Mouse (Mus musculus): Measurements from ENCODE around the gene Mpzl2. TPM values are rescaled to one million over a fixed set of nuclear protein-coding genes. Genes with fewer than 3 reads are reported as not detected.

Mpzl2 gene
- polyA plus RNA-seq, 1 experiment: 0.49 TPM

DNA sequence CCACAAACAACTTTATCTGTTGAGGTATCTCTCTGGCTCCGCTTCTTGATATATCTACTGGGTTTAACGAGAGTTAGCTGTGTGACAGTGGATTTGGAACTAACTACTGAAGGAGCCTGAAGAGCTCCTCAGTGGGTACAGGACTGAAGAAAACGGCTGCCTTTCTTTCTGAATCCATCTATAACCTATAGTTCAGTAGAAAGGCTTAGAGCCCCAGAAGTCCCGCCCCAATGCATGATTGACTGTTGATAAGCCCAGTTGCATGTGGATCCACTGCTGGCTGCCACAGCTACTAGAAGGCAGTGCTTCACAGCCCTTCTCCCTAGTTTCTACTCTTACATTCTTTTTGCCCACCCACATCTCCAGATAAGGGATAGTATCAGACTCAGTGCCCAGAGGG is 29.1 kb upstream of the Mpzl2 start:
- Histone ChIP-seq H3K4me1 (ENCODE audit: control insufficient read depth, insufficient read depth, insufficient read length) (no peaks in the 10 kb centered on the region), H3K27ac (ENCODE audit: insufficient read depth, low read length) (0 out of 2 replicates have a peak overlapping the region, but pooled peaks have one; percentile 15), H3K4me3 (ENCODE audit: extremely low read depth, insufficient read depth, insufficient read length) (no peak overlapping the region), H3K27me3 (ENCODE audit: control insufficient read depth, insufficient read depth, low read length) (no peaks in the 10 kb centered on the region), H3K36me3 (ENCODE audit: control insufficient read depth, insufficient read depth, low read length) (no peaks in the 10 kb centered on the region)
- WGBS: 49% methylated on average over 4 of the region's 4 CpGs
- peak in 1 of 2 experiments; percentile 35 for DNase-seq (ENCODE audit: low read depth in 1 of 2, low spot score in 2 of 2)
- TF ChIP-seq CTCF (IDR thresholded peaks at IDR 0.05; ENCODE audit: extremely low read depth, insufficient read depth, insufficient read length, insufficient replicate concordance) (no peak), POLR2A (IDR thresholded peaks at IDR 0.05; ENCODE audit: low read depth, low read length) (no peak)

- Histone ChIP-seq H3K4me1 (ENCODE audit: control insufficient read depth, insufficient read depth, insufficient read length) (no peaks in the 10 kb centered on the region), H3K27ac (ENCODE audit: insufficient read depth, low read length) (no peak overlapping the region), H3K36me3 (ENCODE audit: control insufficient read depth, insufficient read depth, low read length) (no peaks in the 10 kb centered on the region), H3K4me3 (ENCODE audit: extremely low read depth, insufficient read depth, insufficient read length) (no peak overlapping the region), H3K27me3 (ENCODE audit: control insufficient read depth, insufficient read depth, low read length) (no peaks in the 10 kb centered on the region)
- no peak for DNase-seq (ENCODE audit: low read depth in 1 of 2, low spot score in 2 of 2)
- 51% methylated on average over 6 of the region's 6 CpGs for WGBS
- TF ChIP-seq CTCF (IDR thresholded peaks at IDR 0.05; ENCODE audit: extremely low read depth, insufficient read depth, insufficient read length, insufficient replicate concordance) (no peak), POLR2A (IDR thresholded peaks at IDR 0.05; ENCODE audit: low read depth, low read length) (no peak)
Observed at GRCm38 (mm10) chr9:45011291-45011690, 28.3 kb upstream of the Mpzl2 start.

DNA sequence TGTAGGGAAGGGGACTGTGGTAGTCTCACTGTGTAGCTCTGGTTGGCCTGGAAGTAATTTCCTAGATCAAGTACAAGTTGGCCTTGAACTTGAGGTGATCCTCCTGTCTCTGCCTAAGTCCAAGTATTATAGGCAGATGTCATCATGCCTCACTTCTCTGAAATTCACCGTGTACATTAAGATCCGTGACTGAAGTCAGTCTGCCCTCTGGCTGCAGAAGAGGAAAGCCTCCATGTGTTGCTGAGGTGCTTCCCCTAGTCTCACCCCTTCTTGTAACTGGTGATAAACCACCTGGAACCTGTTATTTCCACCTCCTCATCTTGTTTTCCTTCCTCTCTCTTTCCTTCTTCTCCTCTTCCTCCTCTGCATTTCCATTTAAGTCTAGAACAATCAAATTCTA is 24.7 kb upstream of the Mpzl2 start:
- WGBS: 11% methylated on average over 2 of the region's 2 CpGs
- no peaks in the 10 kb centered on the region for H3K36me3 ChIP-seq (ENCODE audit: control insufficient read depth, insufficient read depth, low read length)
- H3K27me3 ChIP-seq (ENCODE audit: control insufficient read depth, insufficient read depth, low read length): no peaks in the 10 kb centered on the region
- no peak for DNase-seq (ENCODE audit: low read depth in 1 of 2, low spot score in 2 of 2)
- H3K4me1 ChIP-seq (ENCODE audit: control insufficient read depth, insufficient read depth, insufficient read length): no peaks in the 10 kb centered on the region
- TF ChIP-seq POLR2A (IDR thresholded peaks at IDR 0.05; ENCODE audit: low read depth, low read length) (no peak), CTCF (IDR thresholded peaks at IDR 0.05; ENCODE audit: extremely low read depth, insufficient read depth, insufficient read length, insufficient replicate concordance) (no peak)
- no peak overlapping the region for H3K4me3 ChIP-seq (ENCODE audit: extremely low read depth, insufficient read depth, insufficient read length)
- no peak overlapping the region for H3K27ac ChIP-seq (ENCODE audit: insufficient read depth, low read length)

DNA sequence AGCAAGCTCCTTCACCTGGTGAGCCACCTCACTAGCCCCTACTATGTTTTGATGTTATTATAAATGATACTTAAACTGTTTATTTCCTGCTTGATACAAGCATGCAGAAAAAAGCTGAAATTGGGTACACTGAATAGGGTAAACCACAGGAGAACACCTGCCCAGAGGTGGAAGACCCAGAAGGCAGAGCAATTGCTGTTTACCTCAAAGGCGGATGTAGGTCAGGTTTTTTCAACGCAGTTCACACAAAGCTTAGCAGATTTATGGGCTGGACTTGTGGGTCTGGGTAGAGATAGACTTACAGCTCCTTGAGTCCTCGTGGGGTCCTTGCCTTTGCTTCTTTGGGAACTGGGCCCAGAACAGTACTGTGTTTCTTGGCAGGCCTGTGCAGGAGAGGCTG is 23.8 kb upstream of the Mpzl2 start:
- 49% methylated on average over 3 of the region's 3 CpGs for WGBS

DNA sequence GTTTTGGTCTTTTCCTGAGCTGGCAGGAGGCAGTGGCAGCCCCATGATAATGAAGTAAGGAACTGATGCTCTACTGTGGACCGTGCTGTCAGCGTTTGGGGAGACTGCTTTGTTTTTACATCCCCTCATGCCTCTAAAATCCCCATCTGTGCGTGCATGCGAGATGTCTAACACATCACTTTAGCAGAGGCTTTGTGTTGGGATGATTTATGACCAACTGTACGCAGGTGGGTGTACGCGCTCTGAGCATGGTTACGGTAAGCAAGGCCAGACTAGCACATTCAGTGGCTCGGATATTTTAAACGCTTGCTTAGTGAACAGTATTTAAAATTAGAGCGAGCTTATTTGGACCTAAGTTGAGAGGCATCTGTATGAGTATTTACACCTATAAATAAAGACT is 21.6 kb upstream of the Mpzl2 start:
- no peaks in the 10 kb centered on the region for H3K4me1 ChIP-seq (ENCODE audit: control insufficient read depth, insufficient read depth, insufficient read length)
- no peak for TF ChIP-seq CTCF (IDR thresholded peaks at IDR 0.05; ENCODE audit: extremely low read depth, insufficient read depth, insufficient read length, insufficient replicate concordance)
- no peak for TF ChIP-seq POLR2A (IDR thresholded peaks at IDR 0.05; ENCODE audit: low read depth, low read length)
- no peak overlapping the region for H3K27ac ChIP-seq (ENCODE audit: insufficient read depth, low read length)
- H3K27me3 ChIP-seq (ENCODE audit: control insufficient read depth, insufficient read depth, low read length): no peaks in the 10 kb centered on the region
- no peak for DNase-seq (ENCODE audit: low read depth in 1 of 2, low spot score in 2 of 2)
- H3K36me3 ChIP-seq (ENCODE audit: control insufficient read depth, insufficient read depth, low read length): no peaks in the 10 kb centered on the region
- H3K4me3 ChIP-seq (ENCODE audit: extremely low read depth, insufficient read depth, insufficient read length): no peak overlapping the region
- WGBS: 75% methylated on average over 11 of the region's 11 CpGs

More for the DNA sequence above, 23.8 kb upstream of the Mpzl2 start:
- H3K27me3 ChIP-seq (ENCODE audit: control insufficient read depth, insufficient read depth, low read length): no peaks in the 10 kb centered on the region
- H3K4me1 ChIP-seq (ENCODE audit: control insufficient read depth, insufficient read depth, insufficient read length): no peaks in the 10 kb centered on the region
- no peak overlapping the region for H3K27ac ChIP-seq (ENCODE audit: insufficient read depth, low read length)
- no peak for DNase-seq (ENCODE audit: low read depth in 1 of 2, low spot score in 2 of 2)
- TF ChIP-seq POLR2A (IDR thresholded peaks at IDR 0.05; ENCODE audit: low read depth, low read length): no peak
- no peak for TF ChIP-seq CTCF (IDR thresholded peaks at IDR 0.05; ENCODE audit: extremely low read depth, insufficient read depth, insufficient read length, insufficient replicate concordance)
- H3K36me3 ChIP-seq (ENCODE audit: control insufficient read depth, insufficient read depth, low read length): no peaks in the 10 kb centered on the region
- no peak overlapping the region for H3K4me3 ChIP-seq (ENCODE audit: extremely low read depth, insufficient read depth, insufficient read length)

- H3K4me3 ChIP-seq (ENCODE audit: extremely low read depth, insufficient read depth, insufficient read length): no peak overlapping the region
- no peaks in the 10 kb centered on the region for H3K36me3 ChIP-seq (ENCODE audit: control insufficient read depth, insufficient read depth, low read length)
- DNase-seq (ENCODE audit: low read depth in 1 of 2, low spot score in 2 of 2): peak; percentile 57 to 63
- H3K27ac ChIP-seq (ENCODE audit: insufficient read depth, low read length): no peak overlapping the region
- TF ChIP-seq POLR2A (IDR thresholded peaks at IDR 0.05; ENCODE audit: low read depth, low read length) (no peak), CTCF (IDR thresholded peaks at IDR 0.05; ENCODE audit: extremely low read depth, insufficient read depth, insufficient read length, insufficient replicate concordance) (peak; percentile 74; the same call in 1 of the 2 replicates)
- 11% methylated on average over 3 of the region's 3 CpGs for WGBS
- no peaks in the 10 kb centered on the region for H3K27me3 ChIP-seq (ENCODE audit: control insufficient read depth, insufficient read depth, low read length)
- H3K4me1 ChIP-seq (ENCODE audit: control insufficient read depth, insufficient read depth, insufficient read length): no peaks in the 10 kb centered on the region
Observed at GRCm38 (mm10) chr9:45022800-45023199, 16.8 kb upstream of the Mpzl2 start.

- H3K4me1 ChIP-seq (ENCODE audit: control insufficient read depth, insufficient read depth, insufficient read length): no peaks in the 10 kb centered on the region
- TF ChIP-seq CTCF (IDR thresholded peaks at IDR 0.05; ENCODE audit: extremely low read depth, insufficient read depth, insufficient read length, insufficient replicate concordance) (no peak), POLR2A (IDR thresholded peaks at IDR 0.05; ENCODE audit: low read depth, low read length) (no peak)
- no peak overlapping the region for H3K4me3 ChIP-seq (ENCODE audit: extremely low read depth, insufficient read depth, insufficient read length)
- H3K27me3 ChIP-seq (ENCODE audit: control insufficient read depth, insufficient read depth, low read length): no peaks in the 10 kb centered on the region
- no peak for DNase-seq (ENCODE audit: low read depth in 1 of 2, low spot score in 2 of 2)
- 60% methylated on average over 3 of the region's 3 CpGs for WGBS
- H3K27ac ChIP-seq (ENCODE audit: insufficient read depth, low read length): no peak overlapping the region
- no peaks in the 10 kb centered on the region for H3K36me3 ChIP-seq (ENCODE audit: control insufficient read depth, insufficient read depth, low read length)
Observed at GRCm38 (mm10) chr9:45023638-45024037, 16.0 kb upstream of the Mpzl2 start.
